In the genomic region with DNA sequence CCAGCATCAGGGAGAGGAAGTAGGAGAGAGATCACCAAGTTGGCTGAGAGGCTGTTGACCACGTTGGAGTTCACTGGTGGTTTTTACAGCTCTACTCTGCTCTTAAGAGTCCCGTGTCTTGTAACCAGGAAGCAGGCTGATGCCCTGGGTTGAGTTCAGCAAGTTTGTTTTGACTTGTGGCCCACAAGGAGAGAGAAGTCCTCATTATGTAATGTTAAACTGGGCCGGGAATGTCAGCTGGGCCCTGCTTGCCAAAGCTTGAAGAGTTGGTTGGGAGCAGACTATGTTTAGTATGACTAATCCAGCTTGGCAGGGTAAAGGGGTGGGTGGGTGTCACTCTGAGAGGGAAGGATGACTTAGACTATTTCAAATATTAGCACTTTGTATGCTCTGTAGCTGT, we compare ENCODE assay signal across 9 mouse cellular contexts.
DNase-seq lines count a peak whose midpoint lies in the region; ATAC-seq and TF ChIP-seq lines count a peak whose summit lies in the region.
"Had no signal": no experiment of that assay in that cellular context is flagged by ENCODE, and none has a peak within 500 bp of the region (broad histone marks: within the 10 kb centered on the region; RNA-seq: fewer than 3 reads in every experiment).

No protein-coding gene starts in this region.

- DNase-seq in kidney, adult 11 months = peak; percentile 71
- DNase-seq in adrenal gland, postnatal 36 days = peak; percentile 17 to 33
- DNase-seq in heart, postnatal 0 days (ENCODE audit: low spot score) = peak; percentile 41
- DNase-seq in lung, postnatal 0 days (ENCODE audit: low spot score) = peak; percentile 86
- DNase-seq in neural tube, embryonic 10.5 days (ENCODE audit: extremely low spot score, low spot score) = no peak
- DNase-seq in spleen, postnatal 36 days (ENCODE audit: low spot score in 2 of 2) = no peak

- H3K4me1 ChIP-seq in kidney, embryonic 14.5 days (ENCODE audit: control insufficient read depth, insufficient read depth, low read length) = no peaks in the 10 kb centered on the region; the same call in 1 of the 2 replicates
- H3K4me1 ChIP-seq in heart, postnatal 0 days (ENCODE audit: control insufficient read depth, insufficient read depth) = 0 out of 2 replicates have a peak, but pooled peaks cover 13% of the 10 kb centered on the region
- H3K4me1 ChIP-seq in lung, postnatal 0 days (ENCODE audit: insufficient read depth, low read depth, low read length) = no peaks in the 10 kb centered on the region
- H3K4me1 ChIP-seq in midbrain, embryonic 16.5 days (ENCODE audit: control insufficient read depth, insufficient read depth, low read length) = peaks cover 22% of the 10 kb centered on the region
- H3K4me1 ChIP-seq: megakaryocyte, embryonic 14.5 days had no signal

- no peak overlapping the region for H3K9ac ChIP-seq in kidney, embryonic 14.5 days (ENCODE audit: low read depth, low read length)
- H3K9ac ChIP-seq in heart, postnatal 0 days (replicated peaks; ENCODE audit: low read depth, low read length) = no peak overlapping the region
- H3K9ac ChIP-seq in lung, postnatal 0 days (replicated peaks; ENCODE audit: low read depth) = no peak overlapping the region
- H3K9ac ChIP-seq in midbrain, embryonic 16.5 days (ENCODE audit: low read depth, low read length) = no peak overlapping the region

- no peak for TF ChIP-seq CTCF in heart, postnatal 0 days (IDR thresholded peaks at IDR 0.05; ENCODE audit: low read depth)
- TF ChIP-seq CTCF in lung, postnatal 0 days (IDR thresholded peaks at IDR 0.05) = no peak

- no peaks in the 10 kb centered on the region for H3K36me3 ChIP-seq in kidney, embryonic 14.5 days (ENCODE audit: control insufficient read depth, insufficient read depth, low read length)
- no peaks in the 10 kb centered on the region for H3K36me3 ChIP-seq in heart, postnatal 0 days (replicated peaks; ENCODE audit: control insufficient read depth, insufficient read depth, low read length)
- H3K36me3 ChIP-seq in lung, postnatal 0 days (ENCODE audit: insufficient read depth, low read length) = no peaks in the 10 kb centered on the region
- no peaks in the 10 kb centered on the region for H3K36me3 ChIP-seq in midbrain, embryonic 16.5 days (ENCODE audit: control insufficient read depth, insufficient read depth, low read length)

- WGBS in kidney, embryonic 14.5 days = 44% methylated on average over 3 of the region's 3 CpGs
- 28% methylated on average over 3 of the region's 3 CpGs for WGBS in heart, postnatal 0 days
- WGBS in lung, postnatal 0 days = 27% methylated on average over 3 of the region's 3 CpGs
- 62% methylated on average over 3 of the region's 3 CpGs for WGBS in midbrain, embryonic 16.5 days

- no peaks in the 10 kb centered on the region for H3K9me3 ChIP-seq in kidney, embryonic 14.5 days (ENCODE audit: control insufficient read depth, low read length)
- no peaks in the 10 kb centered on the region for H3K9me3 ChIP-seq in heart, postnatal 0 days (replicated peaks; ENCODE audit: control insufficient read depth, low read length)
- no peaks in the 10 kb centered on the region for H3K9me3 ChIP-seq in lung, postnatal 0 days (ENCODE audit: low read length)
- H3K9me3 ChIP-seq in midbrain, embryonic 16.5 days (replicated peaks; ENCODE audit: control insufficient read depth, low read length, poor library complexity, severe bottlenecking) = no peaks in the 10 kb centered on the region
- H3K9me3 ChIP-seq: megakaryocyte, embryonic 14.5 days had no signal

- no peaks in the 10 kb centered on the region for H3K27me3 ChIP-seq in kidney, embryonic 14.5 days (ENCODE audit: control insufficient read depth, insufficient read depth, low read length)
- no peaks in the 10 kb centered on the region for H3K27me3 ChIP-seq in heart, postnatal 0 days (ENCODE audit: control insufficient read depth, insufficient read depth, low read length)
- no peaks in the 10 kb centered on the region for H3K27me3 ChIP-seq in lung, postnatal 0 days (replicated peaks; ENCODE audit: insufficient read depth, low read length)
- no peaks in the 10 kb centered on the region for H3K27me3 ChIP-seq in midbrain, embryonic 16.5 days (ENCODE audit: control insufficient read depth, insufficient read depth, low read depth, low read length)

- ATAC-seq in kidney, embryonic 14.5 days (ENCODE audit: low FRiP score, low TSS enrichment) = no peak
- peak; percentile 36; the same call in 1 of the 2 replicates for ATAC-seq in heart, postnatal 0 days (ENCODE audit: insufficient read depth, low read depth)
- peak; percentile 78 for ATAC-seq in lung, postnatal 0 days
- ATAC-seq in midbrain, embryonic 16.5 days = no peak

- no peak for TF ChIP-seq EP300 in heart, postnatal 0 days (IDR thresholded peaks at IDR 0.05; ENCODE audit: low read depth)
- no peak for TF ChIP-seq EP300 in lung, postnatal 0 days (IDR thresholded peaks at IDR 0.05)

- H3K4me2 ChIP-seq in kidney, embryonic 14.5 days (replicated peaks; ENCODE audit: low read depth, low read length) = no peak overlapping the region
- no peak overlapping the region for H3K4me2 ChIP-seq in heart, postnatal 0 days (ENCODE audit: low read depth, low read length)
- H3K4me2 ChIP-seq in lung, postnatal 0 days (replicated peaks; ENCODE audit: low read depth, low read length) = no peak overlapping the region
- H3K4me2 ChIP-seq in midbrain, embryonic 16.5 days (ENCODE audit: low read length) = no peak overlapping the region

- no peak overlapping the region for H3K27ac ChIP-seq in kidney, embryonic 14.5 days (ENCODE audit: low read depth, low read length)
- peak overlapping the region; percentile 61 for H3K27ac ChIP-seq in heart, postnatal 0 days (ENCODE audit: low read depth)
- H3K27ac ChIP-seq in lung, postnatal 0 days (ENCODE audit: low read length) = no peak overlapping the region
- no peak overlapping the region for H3K27ac ChIP-seq in midbrain, embryonic 16.5 days (ENCODE audit: low read length)

- no peak overlapping the region for H3K4me3 ChIP-seq in kidney, embryonic 14.5 days (ENCODE audit: low read length)
- H3K4me3 ChIP-seq in heart, postnatal 0 days (ENCODE audit: low read depth, low read length) = no peak overlapping the region
- no peak overlapping the region for H3K4me3 ChIP-seq in lung, postnatal 0 days (ENCODE audit: low read depth, low read length)
- H3K4me3 ChIP-seq in midbrain, embryonic 16.5 days (ENCODE audit: low read depth, low read length) = no peak overlapping the region
- H3K4me3 ChIP-seq: megakaryocyte, embryonic 14.5 days had no signal

Comparison
In these comparisons a context has a peak if more than half of its experiments do, and no peak if none do; other contexts are left out.
1. DNase-seq: peak in kidney, adult 11 months (single experiment), adrenal gland, postnatal 36 days (2 of 2), heart, postnatal 0 days (single experiment) and lung, postnatal 0 days (single experiment); none in neural tube, embryonic 10.5 days (single experiment) and spleen, postnatal 36 days (0 of 2).
2. ATAC-seq: peak in heart, postnatal 0 days (single experiment) and lung, postnatal 0 days (single experiment); none in kidney, embryonic 14.5 days (single experiment) and midbrain, embryonic 16.5 days (single experiment).